Mouse (Mus musculus) right cerebral cortex, postnatal 25 days (tissue): ENCODE results near the gene Baz2b.

Source experiments
- DNase-seq: peaks from one replicate; pipeline ENCODE4 v3.0.0; 2022

Gene Baz2b

GRCm38 (mm10) chr2:59992488-59993189 lies 217.0 kb downstream of the Baz2b start:
- no peak for DNase-seq

GRCm38 (mm10) chr2:59991775-59992174 lies 217.9 kb downstream of the Baz2b start:
- no peak for DNase-seq

- DNase-seq: no peak
These were observed 222.1 kb downstream of the Baz2b start for GRCm38 (mm10) chr2:59987521-59987920.

- no peak for DNase-seq
These were observed 230.0 kb downstream of the Baz2b start for GRCm38 (mm10) chr2:59979488-59980220.

- no peak for DNase-seq
These were observed 233.0 kb downstream of the Baz2b start for GRCm38 (mm10) chr2:59976680-59977079.

- DNase-seq: no peak
These were observed 233.9 kb downstream of the Baz2b start for GRCm38 (mm10) chr2:59975772-59976171.

- DNase-seq: no peak
These were observed 235.7 kb downstream of the Baz2b start for GRCm38 (mm10) chr2:59973962-59974361.

GRCm38 (mm10) chr2:59973104-59973641 lies 236.5 kb downstream of the Baz2b start:
- no peak for DNase-seq

- no peak for DNase-seq
These were observed 239.1 kb downstream of the Baz2b start for GRCm38 (mm10) chr2:59970511-59970910.

- DNase-seq: no peak
These were observed 240.5 kb downstream of the Baz2b start for GRCm38 (mm10) chr2:59969099-59969498.

- no peak for DNase-seq
These were observed 241.0 kb downstream of the Baz2b start for GRCm38 (mm10) chr2:59968593-59968992.

GRCm38 (mm10) chr2:59966454-59966853 lies 243.2 kb downstream of the Baz2b start:
- no peak for DNase-seq

GRCm38 (mm10) chr2:59963011-59963410 lies 246.6 kb downstream of the Baz2b start:
- DNase-seq: no peak

- no peak for DNase-seq
These were observed 247.1 kb downstream of the Baz2b start for GRCm38 (mm10) chr2:59962579-59962978.

- DNase-seq: no peak
These were observed 249.2 kb downstream of the Baz2b start for GRCm38 (mm10) chr2:59960495-59960772.

GRCm38 (mm10) chr2:59959668-59960494 lies 249.8 kb downstream of the Baz2b start:
- no peak for DNase-seq

- DNase-seq: no peak
These were observed 251.1 kb downstream of the Baz2b start for GRCm38 (mm10) chr2:59958543-59958942.

- DNase-seq: no peak
These were observed 253.7 kb downstream of the Baz2b start for GRCm38 (mm10) chr2:59955916-59956315.

- no peak for DNase-seq
These were observed 254.8 kb downstream of the Baz2b start for GRCm38 (mm10) chr2:59954791-59955190.

GRCm38 (mm10) chr2:59952286-59953014 lies 257.2 kb downstream of the Baz2b start:
- DNase-seq: no peak

- DNase-seq: no peak
These were observed 257.9 kb downstream of the Baz2b start for GRCm38 (mm10) chr2:59951706-59952105.

- no peak for DNase-seq
These were observed 258.5 kb downstream of the Baz2b start for GRCm38 (mm10) chr2:59951127-59951526.

GRCm38 (mm10) chr2:59936296-59936695 lies 273.3 kb downstream of the Baz2b start:
- no peak for DNase-seq
